Mouse (Mus musculus) telencephalon, adult 2 months (tissue): ENCODE measurements around the gene Csn1s1.

Experiments used
- DNase-seq: peaks from one replicate; pipeline ENCODE4 v3.0.0-alpha.2; 2011; ENCODE audit warnings: low read depth, low spot score

Gene Csn1s1

DNA sequence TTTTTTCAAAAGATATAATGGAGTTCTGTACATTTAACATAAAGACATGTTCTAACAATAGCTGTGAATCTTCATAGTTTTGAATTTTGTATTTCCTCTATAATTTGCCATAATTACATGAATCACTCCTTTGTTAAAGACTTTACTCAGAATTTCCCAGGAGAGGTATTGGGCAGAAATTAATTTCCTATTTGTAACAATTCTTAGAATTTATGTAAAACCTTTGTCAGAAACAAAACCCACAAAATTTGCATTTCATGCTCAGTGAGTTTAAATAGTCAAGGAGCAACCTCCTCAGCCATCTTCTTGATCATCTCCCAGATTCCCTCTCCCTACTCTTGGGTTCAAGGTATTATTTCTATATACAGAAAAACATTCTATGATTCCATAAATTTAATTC, at the start of gene Csn1s1:
Gene Csn1s1, plus strand, starts transcription at position 301 of the 400 bp plus-strand sequence.
- DNase-seq: no peak

DNA sequence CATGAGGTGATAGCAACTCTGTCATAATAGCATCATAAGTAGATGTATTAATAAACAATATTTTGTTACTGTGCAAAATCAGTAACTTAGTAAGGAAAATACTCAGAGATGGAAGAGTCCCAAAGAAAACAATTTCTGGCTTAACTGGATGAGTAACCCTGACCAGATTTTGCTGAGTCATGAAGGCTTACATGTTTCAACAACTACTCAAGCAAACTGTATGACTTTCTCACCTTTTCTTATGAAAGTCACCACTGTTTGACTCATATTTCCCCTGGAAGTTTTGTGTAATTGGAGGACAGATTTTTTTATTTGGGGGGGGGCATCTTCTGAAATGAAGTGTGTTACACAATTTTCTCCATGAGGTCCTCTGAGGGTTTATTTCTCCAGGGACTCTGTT, 43.3 kb upstream of the Csn1s1 start:
- DNase-seq: no peak

DNA sequence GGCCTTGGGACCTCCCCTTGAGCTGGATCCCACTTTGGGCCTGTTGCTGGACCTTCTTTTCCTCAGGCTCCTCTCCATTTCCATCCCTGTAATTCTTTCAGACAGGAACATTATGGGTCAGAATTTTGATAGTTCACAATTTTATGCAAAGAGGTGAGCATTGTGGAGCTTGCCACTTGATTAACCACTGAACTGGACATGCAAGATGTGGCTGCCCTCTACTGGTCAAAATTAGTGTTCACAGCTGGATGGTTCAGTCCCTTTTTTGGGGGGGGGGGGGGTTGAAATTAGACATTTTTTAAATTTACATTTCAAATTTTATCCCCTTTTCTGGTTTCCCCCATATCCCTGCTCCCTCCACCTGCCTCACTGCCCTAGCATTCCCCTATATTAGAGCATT, 23.2 kb upstream of the Csn1s1 start:
- no peak for DNase-seq

DNA sequence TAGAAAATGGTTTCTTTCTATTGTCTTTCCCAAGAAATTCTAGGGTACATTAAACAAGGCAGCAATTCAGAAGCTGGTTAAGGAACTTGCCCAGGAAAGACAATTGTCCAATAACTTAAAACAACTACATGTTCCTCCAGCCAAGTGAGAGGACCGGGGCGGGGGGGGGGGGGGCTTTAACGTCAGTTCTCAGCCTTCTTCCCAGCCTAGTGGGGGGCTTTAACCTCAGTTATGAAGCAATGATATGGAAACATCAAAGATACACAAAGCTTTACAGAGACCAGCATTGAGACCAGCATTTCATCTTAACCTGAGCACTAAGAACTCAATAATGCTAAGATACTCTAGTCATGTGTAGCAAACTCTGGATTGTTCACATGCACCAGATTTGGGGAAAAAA, 33.5 kb downstream of the Csn1s1 start, which contains the start of gene Csn2:
Gene Csn2, minus strand, starts transcription at position 101 of the 400 bp plus-strand sequence.
- no peak for DNase-seq

DNA sequence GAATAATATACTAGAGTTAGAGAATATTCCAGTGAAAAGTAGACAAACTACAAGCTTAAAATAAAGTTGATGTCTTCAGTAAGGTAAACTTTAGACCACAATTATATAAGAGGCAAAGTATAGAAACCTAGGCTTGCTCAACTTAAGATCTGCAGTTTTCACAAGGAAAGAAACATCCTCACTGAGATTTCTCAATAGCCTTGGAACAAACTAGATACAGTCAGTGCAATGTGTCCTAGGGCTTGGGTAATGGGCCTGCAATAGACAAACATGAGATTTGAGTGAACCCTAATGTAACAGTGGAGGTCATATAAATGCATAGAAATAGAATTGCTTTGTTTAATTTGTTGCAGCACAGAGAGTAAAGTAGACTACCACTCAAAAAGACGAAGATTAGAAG, 39.9 kb downstream of the Csn1s1 start:
- no peak for DNase-seq
